Mouse (Mus musculus) embryonic facial prominence, embryonic 12.5 days (tissue): ENCODE results near the gene Golga2. TPM values are rescaled to one million over a fixed set of nuclear protein-coding genes. Genes with fewer than 3 reads are reported as not detected.
A peak's percentile ranks its signal among the peaks of the same experiment; 100 is the strongest.

Experiments used
- ATAC-seq: fragments of 200-750 bp; cut with Nextera tagmentation; 2 replicates; pipeline ENCODE4 v1.8.0; 2017; ENCODE audit not compliant: insufficient number of reproducible peaks, insufficient read depth, low FRiP score, low TSS enrichment
- H3K27ac ChIP-seq: fragments of 300-500 bp; sonication (generic); 2 replicates; pipeline ENCODE4 v1.5.1; 2016; ENCODE audit warnings: mild to moderate bottlenecking
- H3K27me3 ChIP-seq: fragments of 300-500 bp; sonication (generic); 2 replicates; pipeline ENCODE4 v1.6.1; 2016; ENCODE audit warnings: mild to moderate bottlenecking, moderate library complexity
- H3K36me3 ChIP-seq: fragments of 300-500 bp; sonication (generic); 2 replicates; pipeline ENCODE4 v1.6.1; 2016; ENCODE audit warnings: mild to moderate bottlenecking
- H3K4me1 ChIP-seq: fragments of 300-500 bp; sonication (generic); 2 replicates; pipeline ENCODE4 v1.6.1; 2016
- H3K4me2 ChIP-seq: fragments of 300-500 bp; sonication (generic); replicated peaks from 2 replicates; pipeline ENCODE4 v1.6.1; 2016; ENCODE audit warnings: mild to moderate bottlenecking, moderate library complexity
- H3K4me3 ChIP-seq: fragments of 300-500 bp; sonication (generic); 2 replicates; pipeline ENCODE4 v1.5.1; 2016; ENCODE audit warnings: mild to moderate bottlenecking
- H3K9ac ChIP-seq: fragments of 300-500 bp; sonication (generic); 2 replicates; pipeline ENCODE4 v1.6.1; 2016; ENCODE audit warnings: mild to moderate bottlenecking, moderate library complexity
- H3K9me3 ChIP-seq: fragments of 300-500 bp; sonication (generic); 2 replicates; pipeline ENCODE4 v1.6.1; 2016; ENCODE audit warnings: mild to moderate bottlenecking, moderate library complexity
- WGBS: fragments of 180-500 bp; shearing (Covaris S2); methylation state at CpG from one replicate; pipeline ENCODE4 v1.1.7; 2016; 5-methylcytosine and 5-hydroxymethylcytosine counted together
- polyA plus RNA-seq: library from polyadenylated mRNA; unstranded; fragments of >200 nt; fragmentation: Nextera tagmentation; extraction: Ambion mirVana; gene quantifications from 2 replicates; pipeline ENCODE4 v1.2.1, GENCODE M21; 2016

The Golga2 gene
- polyA plus RNA-seq, 1 experiment from 2014 or later, result 27.4 TPM

GRCm38 (mm10) chr2:32340836-32341633 is 53.9 kb downstream of the Golga2 start:
- H3K27ac ChIP-seq, result no peak overlapping the region
- no peaks in the 10 kb centered on the region for H3K4me1 ChIP-seq
- no peak for ATAC-seq
- peaks cover 49% of the 10 kb centered on the region for H3K36me3 ChIP-seq
- 77% methylated on average over 13 of the region's 13 CpGs for WGBS
- no peaks in the 10 kb centered on the region for H3K9me3 ChIP-seq
- no peak overlapping the region for H3K9ac ChIP-seq
- H3K4me2 ChIP-seq, result no peak overlapping the region
- H3K4me3 ChIP-seq, result no peak overlapping the region
- H3K27me3 ChIP-seq, result no peaks in the 10 kb centered on the region

DNA sequence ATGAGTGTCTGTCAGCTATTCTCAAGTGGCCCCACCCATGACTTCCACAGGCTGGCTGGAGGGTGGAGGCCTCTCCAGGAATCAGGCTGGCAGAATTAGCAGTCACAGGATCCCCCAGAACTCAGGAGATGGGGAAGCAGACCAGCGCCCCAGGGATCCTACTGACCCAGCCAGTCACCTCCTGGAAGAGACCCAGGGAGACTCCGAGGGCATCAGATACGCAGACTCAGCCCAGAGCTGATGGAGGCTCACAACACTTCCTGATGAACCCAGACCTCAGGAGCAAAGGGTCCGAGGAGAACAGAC is 54.4 kb downstream of the Golga2 start:
- H3K4me2 ChIP-seq, result no peak overlapping the region
- ATAC-seq, result no peak
- WGBS, result 85% methylated on average over 4 of the region's 4 CpGs
- H3K4me1 ChIP-seq, result no peaks in the 10 kb centered on the region
- H3K36me3 ChIP-seq, result peaks cover 45% of the 10 kb centered on the region
- no peak overlapping the region for H3K27ac ChIP-seq
- no peaks in the 10 kb centered on the region for H3K9me3 ChIP-seq
- no peak overlapping the region for H3K4me3 ChIP-seq
- H3K9ac ChIP-seq, result no peak overlapping the region
- H3K27me3 ChIP-seq, result no peaks in the 10 kb centered on the region

- peaks cover 45% of the 10 kb centered on the region for H3K36me3 ChIP-seq
Observed at GRCm38 (mm10) chr2:32342039-32342438, 54.9 kb downstream of the Golga2 start.

DNA sequence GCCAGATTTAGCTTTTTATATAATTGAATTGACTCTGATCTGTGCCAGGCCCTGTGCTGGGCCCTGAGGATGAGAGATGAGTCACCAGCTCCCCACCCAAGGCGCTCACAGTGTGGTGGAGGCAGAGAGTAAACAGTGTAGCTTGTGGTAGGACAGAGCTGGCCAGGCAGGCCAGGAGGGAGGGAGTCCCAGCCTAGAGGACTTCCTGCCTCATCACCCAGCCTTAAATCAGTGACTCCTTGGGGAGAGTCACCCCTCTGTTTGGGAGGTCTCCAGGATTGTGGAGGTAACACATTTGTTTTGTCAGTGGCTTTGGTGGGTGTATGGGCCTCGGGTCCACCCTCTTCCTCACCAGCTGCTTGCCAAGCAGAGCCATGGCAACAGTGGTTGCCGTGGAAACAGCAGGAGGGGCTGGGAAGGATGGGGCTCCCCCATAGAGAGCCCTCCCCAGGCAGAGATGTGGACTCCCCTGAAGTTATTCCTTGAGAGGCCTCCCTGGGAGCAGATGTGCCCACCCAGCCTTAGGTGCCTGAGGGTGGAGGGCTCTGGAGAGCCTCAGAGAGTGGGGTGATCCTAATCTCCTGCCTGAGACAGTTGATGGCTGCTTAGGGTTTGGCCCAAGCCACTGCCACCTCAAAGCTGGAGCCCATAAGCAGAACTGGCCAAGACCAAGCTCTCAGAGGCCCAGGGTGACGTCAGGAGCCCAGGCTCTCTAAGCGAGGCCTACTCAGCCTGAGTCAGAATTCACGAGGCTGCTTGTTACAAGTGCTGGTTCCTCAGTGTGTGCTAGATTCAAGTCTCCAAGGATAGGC is 55.6 kb downstream of the Golga2 start:
- WGBS, result 77% methylated on average over 6 of the region's 6 CpGs
- H3K4me2 ChIP-seq, result no peak overlapping the region
- H3K9ac ChIP-seq, result 0 out of 2 replicates have a peak overlapping the region, but pooled peaks have one; percentile 7
- H3K27me3 ChIP-seq, result no peaks in the 10 kb centered on the region
- H3K4me1 ChIP-seq, result no peaks in the 10 kb centered on the region
- H3K9me3 ChIP-seq, result no peaks in the 10 kb centered on the region
- H3K27ac ChIP-seq, result no peak overlapping the region
- ATAC-seq, result peak; percentile 23; the same call in 1 of the 2 replicates
- H3K36me3 ChIP-seq, result peaks cover 40% of the 10 kb centered on the region
- H3K4me3 ChIP-seq, result no peak overlapping the region

More at GRCm38 (mm10) chr2:32342039-32342438, 54.9 kb downstream of the Golga2 start:
- 87% methylated on average over 4 of the region's 4 CpGs for WGBS
- H3K27ac ChIP-seq, result no peak overlapping the region
- ATAC-seq, result no peak
- no peaks in the 10 kb centered on the region for H3K4me1 ChIP-seq
- H3K27me3 ChIP-seq, result no peaks in the 10 kb centered on the region
- H3K4me3 ChIP-seq, result no peak overlapping the region
- no peak overlapping the region for H3K9ac ChIP-seq
- H3K4me2 ChIP-seq, result no peak overlapping the region
- no peaks in the 10 kb centered on the region for H3K9me3 ChIP-seq

- no peaks in the 10 kb centered on the region for H3K4me1 ChIP-seq
- H3K9me3 ChIP-seq, result no peaks in the 10 kb centered on the region
- H3K27ac ChIP-seq, result no peak overlapping the region
- H3K9ac ChIP-seq, result no peak overlapping the region
- peaks cover 37% of the 10 kb centered on the region for H3K36me3 ChIP-seq
- ATAC-seq, result no peak
- WGBS, result 97% methylated on average over 2 of the region's 2 CpGs
- H3K4me2 ChIP-seq, result no peak overlapping the region
- no peak overlapping the region for H3K4me3 ChIP-seq
- no peaks in the 10 kb centered on the region for H3K27me3 ChIP-seq
Observed at GRCm38 (mm10) chr2:32343351-32343671, 56.1 kb downstream of the Golga2 start.

DNA sequence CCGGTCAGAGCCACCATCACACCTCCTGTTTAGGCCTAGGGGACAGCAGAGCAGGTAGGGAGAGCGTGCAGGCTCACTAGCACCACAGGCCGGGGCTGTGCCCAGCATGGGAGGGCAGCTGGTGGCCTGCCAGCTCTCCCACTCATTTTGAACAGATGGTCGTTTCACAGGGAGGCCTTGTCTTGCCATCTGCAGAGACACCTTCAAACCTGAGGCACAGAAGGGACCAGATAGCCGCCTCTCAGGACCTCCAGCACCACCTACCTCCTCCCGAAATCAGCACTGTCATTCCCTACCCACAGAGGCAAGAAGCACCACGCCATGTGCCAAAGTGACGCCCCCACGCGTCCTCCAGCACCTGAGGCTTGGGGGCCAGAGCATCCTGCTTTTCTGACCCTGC is 56.9 kb downstream of the Golga2 start:
- H3K36me3 ChIP-seq, result peaks cover 40% of the 10 kb centered on the region
- no peak overlapping the region for H3K27ac ChIP-seq
- H3K9ac ChIP-seq, result no peak overlapping the region
- WGBS, result 81% methylated on average over 10 of the region's 10 CpGs
- H3K27me3 ChIP-seq, result no peaks in the 10 kb centered on the region
- H3K4me1 ChIP-seq, result no peaks in the 10 kb centered on the region
- no peaks in the 10 kb centered on the region for H3K9me3 ChIP-seq
- ATAC-seq, result no peak
- no peak overlapping the region for H3K4me2 ChIP-seq
- no peak overlapping the region for H3K4me3 ChIP-seq

GRCm38 (mm10) chr2:32344598-32345321 is 57.6 kb downstream of the Golga2 start:
- no peak overlapping the region for H3K9ac ChIP-seq
- peaks cover 3% of the 10 kb centered on the region for H3K4me1 ChIP-seq
- peaks cover 34% of the 10 kb centered on the region for H3K36me3 ChIP-seq
- WGBS, result 70% methylated on average over 14 of the region's 14 CpGs
- no peak overlapping the region for H3K27ac ChIP-seq
- no peak overlapping the region for H3K4me2 ChIP-seq
- no peaks in the 10 kb centered on the region for H3K27me3 ChIP-seq
- no peak for ATAC-seq
- no peaks in the 10 kb centered on the region for H3K9me3 ChIP-seq
- no peak overlapping the region for H3K4me3 ChIP-seq

DNA sequence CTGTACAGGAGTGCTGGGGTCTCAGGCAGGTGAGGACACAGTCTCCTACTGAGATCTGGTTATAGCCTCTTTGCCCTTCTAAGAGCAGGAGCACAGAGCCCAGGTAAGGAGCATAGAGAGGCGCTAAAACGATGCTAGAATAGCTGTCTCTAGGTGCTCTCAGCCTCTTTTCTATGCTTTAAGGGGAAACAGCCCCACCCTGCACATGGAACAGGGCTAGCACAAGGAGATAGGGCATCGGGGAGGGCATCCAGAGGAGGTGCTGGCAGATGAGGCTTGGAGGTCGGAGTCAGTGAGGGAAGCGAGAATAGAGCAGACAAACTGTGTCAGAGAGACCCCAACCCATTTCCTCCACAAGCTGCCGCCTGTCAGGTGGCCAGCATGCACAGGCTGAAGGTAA is 59.8 kb downstream of the Golga2 start:
- H3K36me3 ChIP-seq, result peaks cover 28% of the 10 kb centered on the region; the same call in 1 of the 2 replicates

DNA sequence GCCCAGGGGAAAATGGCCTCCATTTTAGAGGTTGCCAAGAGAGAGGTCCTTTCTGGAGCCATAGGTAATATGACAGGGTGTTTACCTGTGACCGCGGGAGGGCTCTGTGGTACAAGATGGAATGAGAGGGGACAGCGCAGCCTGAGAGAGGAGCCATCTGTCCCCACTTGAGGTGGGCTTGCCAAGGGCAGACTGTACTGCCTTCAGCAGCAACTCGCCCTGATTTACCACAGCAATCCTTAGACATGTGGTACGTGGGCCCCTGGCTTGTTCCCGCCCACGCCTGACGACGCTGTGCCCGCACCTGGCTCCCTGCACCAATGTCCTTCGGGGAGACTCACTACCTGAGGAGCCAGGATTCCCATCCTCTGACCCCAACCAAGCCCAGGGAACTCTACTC is 61.1 kb downstream of the Golga2 start:
- peaks cover 26% of the 10 kb centered on the region for H3K4me1 ChIP-seq
- H3K27me3 ChIP-seq, result no peaks in the 10 kb centered on the region
- H3K4me2 ChIP-seq, result no peak overlapping the region
- H3K4me3 ChIP-seq, result no peak overlapping the region
- peaks cover 28% of the 10 kb centered on the region; the same call in 1 of the 2 replicates for H3K36me3 ChIP-seq
- H3K9me3 ChIP-seq, result no peaks in the 10 kb centered on the region
- no peak overlapping the region for H3K9ac ChIP-seq
- WGBS, result 82% methylated on average over 11 of the region's 11 CpGs
- ATAC-seq, result no peak
- no peak overlapping the region for H3K27ac ChIP-seq

More for the DNA sequence above, 59.8 kb downstream of the Golga2 start:
- 76% methylated on average over 6 of the region's 6 CpGs for WGBS
- no peak overlapping the region for H3K9ac ChIP-seq
- no peaks in the 10 kb centered on the region for H3K27me3 ChIP-seq
- H3K4me3 ChIP-seq, result no peak overlapping the region
- no peaks in the 10 kb centered on the region for H3K9me3 ChIP-seq
- H3K4me2 ChIP-seq, result no peak overlapping the region
- ATAC-seq, result no peak
- peaks cover 25% of the 10 kb centered on the region for H3K4me1 ChIP-seq
- no peak overlapping the region for H3K27ac ChIP-seq

- H3K27ac ChIP-seq, result no peak overlapping the region
- no peak overlapping the region for H3K4me3 ChIP-seq
- H3K9ac ChIP-seq, result 0 out of 2 replicates have a peak overlapping the region, but pooled peaks have one; percentile 5
- H3K36me3 ChIP-seq, result peaks cover 19% of the 10 kb centered on the region; the same call in 1 of the 2 replicates
- H3K4me1 ChIP-seq, result peaks cover 30% of the 10 kb centered on the region
- no peak overlapping the region for H3K4me2 ChIP-seq
- ATAC-seq, result no peak
- no peaks in the 10 kb centered on the region for H3K9me3 ChIP-seq
- no peaks in the 10 kb centered on the region for H3K27me3 ChIP-seq
- WGBS, result 39% methylated on average over 8 of the region's 8 CpGs
Observed at GRCm38 (mm10) chr2:32349625-32350255, 62.6 kb downstream of the Golga2 start.

DNA sequence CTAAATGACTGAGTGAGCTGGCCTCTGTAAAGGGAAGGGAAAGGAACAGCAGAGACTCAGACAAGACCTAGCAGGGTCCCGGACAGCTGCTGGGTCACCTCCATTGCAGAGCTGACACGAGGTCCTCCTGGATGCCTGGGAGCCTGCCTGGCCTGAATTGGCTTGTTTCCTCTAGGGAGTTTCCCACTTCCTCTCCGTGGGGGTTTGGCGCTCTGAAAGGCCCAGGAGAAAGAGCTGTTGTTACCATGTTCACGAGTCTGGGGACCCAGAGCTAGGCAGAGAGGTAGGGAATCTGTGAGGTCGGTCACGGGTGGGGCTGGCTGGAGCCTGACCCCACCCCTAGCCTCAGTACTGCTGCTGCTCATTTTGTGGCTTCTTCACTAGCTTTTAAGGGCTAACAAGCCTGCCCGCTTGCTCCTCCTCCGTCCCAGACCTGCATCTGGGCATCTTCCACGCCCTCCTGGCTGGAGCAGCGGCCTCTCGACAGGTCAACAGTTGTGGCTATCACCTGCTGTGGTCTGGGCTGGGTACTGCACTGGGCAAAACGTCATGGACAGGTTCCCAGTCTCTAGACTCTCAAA is 63.4 kb downstream of the Golga2 start:
- Histone ChIP-seq H3K27ac (peak overlapping the region; percentile 57; the same call in 1 of the 2 replicates), H3K36me3 (peaks cover 19% of the 10 kb centered on the region; the same call in 1 of the 2 replicates), H3K4me2 (0 out of 2 replicates have a peak overlapping the region, but pooled peaks have one; percentile 73), H3K9me3 (no peaks in the 10 kb centered on the region), H3K4me1 (peaks cover 30% of the 10 kb centered on the region), H3K9ac (no peak overlapping the region), H3K4me3 (no peak overlapping the region), H3K27me3 (no peaks in the 10 kb centered on the region)
- no peak for ATAC-seq
- WGBS, result 45% methylated on average over 13 of the region's 13 CpGs
